ENCODE assay signal across 8 mouse cellular contexts in genomic region chr6:85331736-85332135, GRCm38 (mm10). TPM values are rescaled to one million over a fixed set of nuclear protein-coding genes. Genes with fewer than 3 reads are reported as not detected.
DNase-seq lines count a peak whose midpoint lies in the region; ATAC-seq and TF ChIP-seq lines count a peak whose summit lies in the region.

No protein-coding gene starts in this region.

- TF ChIP-seq CTCF in cerebellum, adult 2 months (IDR thresholded peaks at IDR 0.05; ENCODE audit: borderline replicate concordance, insufficient read depth, low read depth, low read length): no peak
- TF ChIP-seq CTCF in stomach, postnatal 0 days (IDR thresholded peaks at IDR 0.05; ENCODE audit: low read depth): no peak

- no peaks in the 10 kb centered on the region for H3K9me3 ChIP-seq in neural tube, embryonic 11.5 days (ENCODE audit: control insufficient read depth, low read length)
- no peaks in the 10 kb centered on the region for H3K9me3 ChIP-seq in limb, embryonic 14.5 days (ENCODE audit: control insufficient read depth, low read length)
- H3K9me3 ChIP-seq in stomach, postnatal 0 days (ENCODE audit: control insufficient read depth, low read length): no peaks in the 10 kb centered on the region

- ATAC-seq in neural tube, embryonic 11.5 days (ENCODE audit: insufficient read depth, low FRiP score, low TSS enrichment): no peak
- ATAC-seq in limb, embryonic 14.5 days (ENCODE audit: low FRiP score, low read depth): no peak
- no peak for ATAC-seq in stomach, postnatal 0 days (ENCODE audit: low FRiP score, low TSS enrichment)

- H3K9ac ChIP-seq in neural tube, embryonic 11.5 days (ENCODE audit: low read length): no peak overlapping the region
- no peak overlapping the region for H3K9ac ChIP-seq in limb, embryonic 14.5 days (ENCODE audit: low read depth, low read length, severe bottlenecking)
- H3K9ac ChIP-seq in stomach, postnatal 0 days (ENCODE audit: low read length): no peak overlapping the region

- no peak for TF ChIP-seq EP300 in stomach, postnatal 0 days (optimal IDR thresholded peaks at IDR 0.05)

- 20% methylated on average over 8 of the region's 8 CpGs for WGBS in cerebellum, adult 2 months
- 10% methylated on average over 8 of the region's 8 CpGs for WGBS in neural tube, embryonic 11.5 days
- WGBS in limb, embryonic 14.5 days: 17% methylated on average over 8 of the region's 8 CpGs
- WGBS in stomach, postnatal 0 days: 15% methylated on average over 8 of the region's 8 CpGs

- DNase-seq in cerebellum, adult 2 months: peak in 1 of 2 experiments; percentile 30
- no peak for DNase-seq in cerebellum, postnatal 4 days (ENCODE audit: low spot score in 2 of 2)
- no peak for DNase-seq in neural tube, embryonic 11.5 days (ENCODE audit: low spot score)
- no peak for DNase-seq in neural tube, embryonic 10.5 days (ENCODE audit: extremely low spot score, low spot score)
- DNase-seq in limb, embryonic 14.5 days (ENCODE audit: low spot score): no peak
- DNase-seq in stomach, postnatal 0 days (ENCODE audit: low spot score): no peak
- DNase-seq in T-cell, adult 2 months (ENCODE audit: low spot score): no peak
- no peak for DNase-seq in gastrocnemius, adult 8-10 months (ENCODE audit: low spot score in 2 of 2)

- H3K27ac ChIP-seq in cerebellum, adult 2 months (ENCODE audit: insufficient read depth, low read length): no peak overlapping the region
- H3K27ac ChIP-seq in neural tube, embryonic 11.5 days (ENCODE audit: low read depth, low read length): no peak overlapping the region
- H3K27ac ChIP-seq in limb, embryonic 14.5 days (replicated peaks; ENCODE audit: low read depth, low read length): no peak overlapping the region
- peak overlapping the region; percentile 53 for H3K27ac ChIP-seq in stomach, postnatal 0 days (replicated peaks)

- peak overlapping the region; percentile 96 for H3K4me2 ChIP-seq in neural tube, embryonic 11.5 days (ENCODE audit: low read depth)
- H3K4me2 ChIP-seq in limb, embryonic 14.5 days (replicated peaks; ENCODE audit: low read depth, low read length, severe bottlenecking): peak overlapping the region; percentile 99
- H3K4me2 ChIP-seq in stomach, postnatal 0 days (replicated peaks; ENCODE audit: low read depth): peak overlapping the region; percentile 98

- H3K36me3 ChIP-seq in neural tube, embryonic 11.5 days (ENCODE audit: control insufficient read depth, insufficient read depth, low read length): no peaks in the 10 kb centered on the region
- peaks cover 7% of the 10 kb centered on the region; the same call in 1 of the 2 replicates for H3K36me3 ChIP-seq in limb, embryonic 14.5 days (ENCODE audit: control insufficient read depth, insufficient read depth, low read length)
- no peaks in the 10 kb centered on the region for H3K36me3 ChIP-seq in stomach, postnatal 0 days (ENCODE audit: control insufficient read depth, insufficient read depth, low read length)

- H3K27me3 ChIP-seq in cerebellum, adult 2 months (ENCODE audit: control insufficient read depth, insufficient read depth, low read length): no peaks in the 10 kb centered on the region
- H3K27me3 ChIP-seq in neural tube, embryonic 11.5 days (ENCODE audit: control insufficient read depth, insufficient read depth, low read length): 0 out of 2 replicates have a peak, but pooled peaks cover 3% of the 10 kb centered on the region
- H3K27me3 ChIP-seq in limb, embryonic 14.5 days (ENCODE audit: control insufficient read depth, insufficient read depth, low read length): 0 out of 2 replicates have a peak, but pooled peaks cover 7% of the 10 kb centered on the region
- no peaks in the 10 kb centered on the region for H3K27me3 ChIP-seq in stomach, postnatal 0 days (ENCODE audit: control insufficient read depth, insufficient read depth, low read length)

- TF ChIP-seq POLR2A in cerebellum, adult 2 months (IDR thresholded peaks at IDR 0.05; ENCODE audit: borderline replicate concordance, insufficient read depth, low read length): no peak
- TF ChIP-seq POLR2A in limb, embryonic 14.5 days (IDR thresholded peaks at IDR 0.05; ENCODE audit: borderline replicate concordance, extremely low read depth, insufficient read depth, insufficient read length): no peak

- peaks cover 9% of the 10 kb centered on the region for H3K4me1 ChIP-seq in cerebellum, adult 2 months (ENCODE audit: control insufficient read depth, insufficient read depth, low read length)
- 0 out of 2 replicates have a peak, but pooled peaks cover 4% of the 10 kb centered on the region for H3K4me1 ChIP-seq in neural tube, embryonic 11.5 days (ENCODE audit: control insufficient read depth, insufficient read depth, low read length)
- H3K4me1 ChIP-seq in limb, embryonic 14.5 days (ENCODE audit: control insufficient read depth, insufficient read depth, low read length): no peaks in the 10 kb centered on the region
- H3K4me1 ChIP-seq in stomach, postnatal 0 days (replicated peaks; ENCODE audit: control insufficient read depth, insufficient read depth): peaks cover 3% of the 10 kb centered on the region; the same call in 1 of the 2 replicates

- H3K4me3 ChIP-seq in cerebellum, adult 2 months (replicated peaks; ENCODE audit: insufficient read depth, low read depth, low read length): peak overlapping the region; percentile 18
- no peak overlapping the region; the same call in 1 of the 2 replicates for H3K4me3 ChIP-seq in neural tube, embryonic 11.5 days (ENCODE audit: low read depth, low read length)
- H3K4me3 ChIP-seq in limb, embryonic 14.5 days (replicated peaks; ENCODE audit: low read length): peak overlapping the region; percentile 60; the same call in 1 of the 2 replicates
- H3K4me3 ChIP-seq in stomach, postnatal 0 days (ENCODE audit: low read depth, low read length): peak overlapping the region; percentile 68

RNA-seq across cellular contexts. Expression of gene Sfxn5, which starts 1.5 kb away (rescaled TPM):
- 169 and 172 TPM in 2 replicates for polyA plus RNA-seq in cerebellum, adult 2 months (2012; rRNA removed)
- polyA plus RNA-seq in neural tube, embryonic 11.5 days (2014; fragmentation: Nextera tagmentation; extraction: Ambion mirVana): 5.5 and 5.7 TPM in 2 replicates
- 5.8 and 7.4 TPM in 2 replicates for polyA plus RNA-seq in limb, embryonic 14.5 days (2012; rRNA removed)
- 6.6 and 9.3 TPM in 2 replicates for polyA plus RNA-seq in limb, embryonic 14.5 days (2014; fragmentation: Nextera tagmentation; extraction: Ambion mirVana)
- polyA plus RNA-seq in stomach, postnatal 0 days (2015; fragmentation: Nextera tagmentation; extraction: Ambion mirVana): 8.4 and 8.9 TPM in 2 replicates
- 1 to 10 TPM; 4.2 to 6.0 (median 5.5) TPM for total RNA-seq in gastrocnemius, adult 8-10 months (2022)

RNA-seq across cellular contexts. Expression of gene Rab11fip5, which starts 42.7 kb away (rescaled TPM):
- polyA plus RNA-seq in cerebellum, adult 2 months (2012; rRNA removed): 70.7 and 75.2 TPM in 2 replicates
- 4.4 and 5.5 TPM in 2 replicates for polyA plus RNA-seq in neural tube, embryonic 11.5 days (2014; fragmentation: Nextera tagmentation; extraction: Ambion mirVana)
- polyA plus RNA-seq in limb, embryonic 14.5 days (2012; rRNA removed): 16.9 and 20.4 TPM in 2 replicates
- 15.9 and 16.8 TPM in 2 replicates for polyA plus RNA-seq in limb, embryonic 14.5 days (2014; fragmentation: Nextera tagmentation; extraction: Ambion mirVana)
- polyA plus RNA-seq in stomach, postnatal 0 days (2015; fragmentation: Nextera tagmentation; extraction: Ambion mirVana): 7.6 and 8.3 TPM in 2 replicates
- 10 to 100 TPM; 23.8 to 35.6 (median 30.0) TPM for total RNA-seq in gastrocnemius, adult 8-10 months (2022)

Comparison
In these comparisons a context has a peak if more than half of its experiments do, and no peak if none do; other contexts are left out.
1. RNA of gene Sfxn5, which starts 1.5 kb away (polyA plus RNA-seq): 169 to 172 TPM in cerebellum, adult 2 months; 8.4 to 8.9 TPM in stomach, postnatal 0 days, 5.8 to 9.3 TPM in limb, embryonic 14.5 days and 5.5 to 5.7 TPM in neural tube, embryonic 11.5 days; every median in the first group is over 10 times any median in the second.
2. Peak in every context shown above with its lines, with median percentiles within 50 percentile points of each other: H3K4me2 ChIP-seq.